Mouse (Mus musculus): ENCODE results near the gene Ccpg1.

DNA sequence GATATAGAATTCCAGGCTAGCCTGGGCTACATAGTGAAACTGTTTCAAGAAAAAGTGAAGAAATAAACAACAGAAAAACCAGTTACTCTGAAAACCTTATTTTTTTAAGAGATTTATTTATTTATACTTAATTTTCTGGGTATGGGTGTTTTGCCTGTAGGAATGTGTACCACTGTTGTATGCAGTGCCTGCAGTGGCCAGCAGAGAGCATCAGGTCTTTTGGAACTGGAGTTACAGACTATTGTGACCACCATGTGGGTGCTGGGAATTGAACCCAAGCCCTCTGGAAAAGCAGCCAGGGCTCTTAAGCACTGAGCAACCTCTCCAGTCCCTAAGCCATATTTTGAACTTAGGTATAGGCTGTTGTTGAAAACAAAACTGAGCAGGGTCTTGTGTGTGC lies 12.2 kb upstream of the Ccpg1 start:
- TF ChIP-seq POLR2A (IDR thresholded peaks at IDR 0.05; ENCODE audit: insufficient read depth, low read depth, low read length), result no peak
- 0 out of 2 replicates have a peak, but pooled peaks have one; percentile 5 for TF ChIP-seq CTCF (IDR thresholded peaks at IDR 0.05)
- no peak for TF ChIP-seq EP300 (IDR thresholded peaks at IDR 0.05; ENCODE audit: insufficient read depth, low read depth, low read length)

Data from heart, adult 2 months (tissue).